Mouse (Mus musculus): ENCODE measurements around the gene Dhtkd1. TPM values are rescaled to one million over a fixed set of nuclear protein-coding genes. Genes with fewer than 3 reads are reported as not detected.

Gene Dhtkd1
- total and polyA plus RNA-seq, 2 experiments from 2014 or later, result 3.7 to 6.6 TPM

GRCm38 (mm10) chr2:5922823-5923222 is 19.8 kb downstream of the Dhtkd1 start:
- peaks cover 24% of the 10 kb centered on the region for H3K36me3 ChIP-seq (ENCODE audit: insufficient read depth, low read length)
- DNase-seq (ENCODE audit: low spot score), result no peak
- no peak overlapping the region for H3K4me3 ChIP-seq (ENCODE audit: low read length)
- no peaks in the 10 kb centered on the region for H3K9me3 ChIP-seq (ENCODE audit: low read length)
- H3K9ac ChIP-seq (replicated peaks; ENCODE audit: low read length), result no peak overlapping the region
- ATAC-seq, result 0 out of 2 replicates have a peak, but pooled peaks have one; percentile 10
- 87% methylated on average over 6 of the region's 6 CpGs for WGBS
- no peak overlapping the region for H3K27ac ChIP-seq
- TF ChIP-seq CTCF (IDR thresholded peaks at IDR 0.05; ENCODE audit: low read depth), result no peak
- no peak overlapping the region for H3K4me2 ChIP-seq (ENCODE audit: low read depth, low read length)
- H3K27me3 ChIP-seq (ENCODE audit: insufficient read depth, low read length), result no peaks in the 10 kb centered on the region
- no peaks in the 10 kb centered on the region for H3K4me1 ChIP-seq (ENCODE audit: insufficient read depth, low read length)

GRCm38 (mm10) chr2:5911282-5911965 is 31.2 kb downstream of the Dhtkd1 start:
- peak overlapping the region; percentile 5; the same call in 1 of the 2 replicates for H3K4me2 ChIP-seq (ENCODE audit: low read depth, low read length)
- H3K4me1 ChIP-seq (ENCODE audit: insufficient read depth, low read length), result no peaks in the 10 kb centered on the region
- DNase-seq (ENCODE audit: low spot score) (peak; percentile 57), ATAC-seq (peak; percentile 78)
- 37% methylated on average over 16 of the region's 16 CpGs for WGBS
- no peak overlapping the region for H3K9ac ChIP-seq (replicated peaks; ENCODE audit: low read length)
- H3K27me3 ChIP-seq (ENCODE audit: insufficient read depth, low read length), result no peaks in the 10 kb centered on the region
- no peak overlapping the region for H3K4me3 ChIP-seq (ENCODE audit: low read length)
- H3K36me3 ChIP-seq (ENCODE audit: insufficient read depth, low read length), result peaks cover 14% of the 10 kb centered on the region; the same call in 1 of the 2 replicates
- no peak overlapping the region for H3K27ac ChIP-seq
- TF ChIP-seq CTCF (IDR thresholded peaks at IDR 0.05; ENCODE audit: low read depth), result no peak
- no peaks in the 10 kb centered on the region for H3K9me3 ChIP-seq (ENCODE audit: low read length)

DNA sequence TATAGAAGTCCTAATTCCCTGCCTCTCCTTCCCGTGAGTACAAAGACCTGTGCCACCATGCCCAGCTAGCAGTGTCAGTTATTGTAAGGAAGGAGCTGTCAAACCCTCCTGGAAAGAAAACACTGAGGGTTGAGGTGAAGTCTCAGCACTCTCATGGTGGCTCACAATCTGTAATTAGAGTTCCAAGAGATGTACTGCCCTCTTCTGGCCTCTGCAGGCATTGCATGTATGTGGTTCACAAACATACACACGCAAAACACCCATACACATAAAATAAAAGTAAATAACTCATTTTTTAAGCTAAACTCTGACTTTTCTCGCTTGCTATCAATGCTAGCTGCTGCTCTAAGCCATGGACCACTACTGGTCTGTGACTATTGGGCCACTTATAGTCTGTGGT is 36.0 kb downstream of the Dhtkd1 start:
- no peaks in the 10 kb centered on the region for H3K4me1 ChIP-seq (ENCODE audit: insufficient read depth, low read length)
- ATAC-seq (no peak), DNase-seq (ENCODE audit: low spot score) (peak; percentile 66)
- H3K9me3 ChIP-seq (ENCODE audit: low read length), result no peaks in the 10 kb centered on the region
- no peak overlapping the region for H3K4me3 ChIP-seq (ENCODE audit: low read length)
- no peak overlapping the region for H3K27ac ChIP-seq
- H3K9ac ChIP-seq (replicated peaks; ENCODE audit: low read length), result no peak overlapping the region
- H3K36me3 ChIP-seq (ENCODE audit: insufficient read depth, low read length), result peaks cover 11% of the 10 kb centered on the region; the same call in 1 of the 2 replicates
- H3K27me3 ChIP-seq (ENCODE audit: insufficient read depth, low read length), result no peaks in the 10 kb centered on the region
- peak; percentile 74 for TF ChIP-seq CTCF (IDR thresholded peaks at IDR 0.05; ENCODE audit: low read depth)
- no peak overlapping the region for H3K4me2 ChIP-seq (ENCODE audit: low read depth, low read length)
- WGBS, result 48% methylated on average over 3 of the region's 3 CpGs

- WGBS, result 34% methylated on average over 5 of the region's 5 CpGs
- H3K36me3 ChIP-seq (ENCODE audit: insufficient read depth, low read length), result peaks cover 12% of the 10 kb centered on the region; the same call in 1 of the 2 replicates
- H3K27ac ChIP-seq, result no peak overlapping the region
- no peaks in the 10 kb centered on the region for H3K9me3 ChIP-seq (ENCODE audit: low read length)
- no peak for TF ChIP-seq CTCF (IDR thresholded peaks at IDR 0.05; ENCODE audit: low read depth)
- ATAC-seq (0 out of 2 replicates have a peak, but pooled peaks have one; percentile 27), DNase-seq (ENCODE audit: low spot score) (peak; percentile 54)
- H3K4me1 ChIP-seq (ENCODE audit: insufficient read depth, low read length), result no peaks in the 10 kb centered on the region
- H3K4me3 ChIP-seq (ENCODE audit: low read length), result no peak overlapping the region
- no peak overlapping the region for H3K4me2 ChIP-seq (ENCODE audit: low read depth, low read length)
- no peaks in the 10 kb centered on the region for H3K27me3 ChIP-seq (ENCODE audit: insufficient read depth, low read length)
- H3K9ac ChIP-seq (replicated peaks; ENCODE audit: low read length), result no peak overlapping the region
These were observed 36.5 kb downstream of the Dhtkd1 start for GRCm38 (mm10) chr2:5906092-5906491.

DNA sequence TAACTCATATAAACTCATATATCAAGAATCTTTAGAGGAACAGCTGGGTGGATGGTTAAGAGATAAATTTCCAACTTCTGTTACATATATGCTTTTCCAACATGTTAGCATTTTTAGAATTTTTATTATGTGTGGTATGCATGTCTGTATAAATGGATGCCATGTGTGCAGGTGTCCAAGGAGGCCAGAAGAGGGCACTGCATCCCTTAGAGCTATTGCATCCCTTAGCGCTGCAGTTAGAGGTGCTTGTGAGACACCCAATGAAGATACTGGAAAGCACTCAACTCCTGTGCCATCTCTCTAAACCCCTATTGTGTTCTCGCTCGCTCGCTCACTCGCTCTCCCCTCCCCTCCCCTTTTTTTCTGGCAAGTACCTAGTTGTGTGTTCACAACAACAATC is 42.4 kb downstream of the Dhtkd1 start:
- no peaks in the 10 kb centered on the region for H3K9me3 ChIP-seq (ENCODE audit: low read length)
- no peaks in the 10 kb centered on the region for H3K27me3 ChIP-seq (ENCODE audit: insufficient read depth, low read length)
- H3K9ac ChIP-seq (replicated peaks; ENCODE audit: low read length), result no peak overlapping the region
- ATAC-seq (no peak), DNase-seq (ENCODE audit: low spot score) (peak; percentile 63)
- peaks cover 12% of the 10 kb centered on the region; the same call in 1 of the 2 replicates for H3K36me3 ChIP-seq (ENCODE audit: insufficient read depth, low read length)
- H3K4me3 ChIP-seq (ENCODE audit: low read length), result no peak overlapping the region
- no peak overlapping the region for H3K4me2 ChIP-seq (ENCODE audit: low read depth, low read length)
- TF ChIP-seq CTCF (IDR thresholded peaks at IDR 0.05; ENCODE audit: low read depth), result peak; percentile 67
- WGBS, result 59% methylated on average over 5 of the region's 5 CpGs
- H3K4me1 ChIP-seq (ENCODE audit: insufficient read depth, low read length), result no peaks in the 10 kb centered on the region
- no peak overlapping the region for H3K27ac ChIP-seq

DNA sequence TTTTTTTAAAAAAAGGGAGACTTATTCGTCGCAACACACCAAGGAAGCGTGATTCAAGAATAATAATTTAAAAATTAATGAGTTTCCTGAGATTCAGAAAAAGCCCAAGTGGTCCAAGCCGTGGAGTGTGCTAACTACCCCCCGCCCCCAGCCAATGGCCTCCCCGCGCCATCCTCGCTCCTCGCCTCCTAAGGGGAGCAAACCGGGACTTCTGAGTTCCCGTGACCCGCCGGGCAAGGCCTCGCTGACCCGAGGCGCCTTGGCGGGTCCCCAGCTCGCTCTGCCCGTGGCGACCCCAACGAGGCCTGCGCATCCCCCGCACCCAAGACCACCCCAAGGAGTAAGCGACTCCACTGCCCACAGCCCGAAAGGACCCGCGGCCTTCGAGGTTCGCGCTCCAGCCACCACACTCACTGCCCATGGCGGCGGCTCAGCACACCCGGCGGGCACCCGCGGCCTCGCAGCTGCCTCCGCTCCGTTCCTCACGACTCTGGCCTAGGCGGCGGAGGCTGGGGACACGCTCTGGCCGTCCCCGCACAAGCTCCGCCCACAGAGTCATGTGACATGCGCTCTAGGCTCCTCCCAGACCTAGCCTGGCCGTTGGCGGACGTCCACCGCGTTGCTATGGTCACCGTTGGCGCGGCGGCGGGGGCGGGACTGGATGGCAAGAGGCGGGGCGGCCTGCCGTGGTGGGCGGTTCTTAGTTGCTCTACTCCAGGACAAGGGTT is 47.6 kb downstream of the Dhtkd1 start, which contains the start of gene Sec61a2:
Gene Sec61a2 (minus strand): TSS at position 590 of the 728 bp plus-strand sequence.
- Histone ChIP-seq H3K4me3 (ENCODE audit: low read length) (peak within 1 kb of the TSS; percentile 70), H3K36me3 (ENCODE audit: insufficient read depth, low read length) (peaks cover 5% of the 10 kb centered on the region; the same call in 1 of the 2 replicates), H3K4me1 (ENCODE audit: insufficient read depth, low read length) (0 out of 2 replicates have a peak, but pooled peaks cover 4% of the 10 kb centered on the region), H3K4me2 (ENCODE audit: low read depth, low read length) (peak within 1 kb of the TSS; percentile 58), H3K9ac (replicated peaks; ENCODE audit: low read length) (peak within 1 kb of the TSS; percentile 79), H3K27me3 (ENCODE audit: insufficient read depth, low read length) (no peaks in the 10 kb centered on the region), H3K27ac (peak within 1 kb of the TSS; percentile 76), H3K9me3 (ENCODE audit: low read length) (no peaks in the 10 kb centered on the region)
- DNase-seq (ENCODE audit: low spot score) (peak; percentile 99), ATAC-seq (peak; percentile 99)
- WGBS, result under 1% methylated on average over 62 of the region's 62 CpGs
- TF ChIP-seq CTCF (IDR thresholded peaks at IDR 0.05; ENCODE audit: low read depth), result peak; percentile 14; the same call in 1 of the 2 replicates
